Mouse (Mus musculus) MEL (cell line): ENCODE measurements around the gene Fdxr. TPM values are rescaled to one million over a fixed set of nuclear protein-coding genes. Genes with fewer than 3 reads are reported as not detected.

Experiments
- DNase-seq: peaks from one replicate; pipeline ENCODE4 v3.0.0; 2011; ENCODE audit warnings: low read depth, low spot score
- H3K27ac ChIP-seq: 2 replicates; pipeline ENCODE4 v1.5.1; 2012; ENCODE audit warnings: low read depth, mild to moderate bottlenecking, control low read depth, low read length, moderate library complexity; ENCODE audit not compliant: control insufficient read depth
- H3K27me3 ChIP-seq, 2 experiments: fragments of 150-350 bp in 1 of 2; sonication (generic) in 1 of 2; 2 replicates each; pipeline ENCODE4 v1.6.1; 2012; ENCODE audit warnings: low read length in 2 of 2, mild to moderate bottlenecking in 2 of 2, improper control_type of control experiment in 1 of 2, moderate library complexity in 1 of 2; ENCODE audit not compliant: insufficient read depth in 2 of 2, control insufficient read depth in 1 of 2
- H3K36me3 ChIP-seq, 2 experiments: 2 replicates each; pipeline ENCODE4 v1.6.1; 2012 to 2014; ENCODE audit warnings: low read length in 2 of 2, improper control_type of control experiment in 1 of 2, inconsistent platforms in 1 of 2, mild to moderate bottlenecking in 1 of 2; ENCODE audit not compliant: insufficient read depth in 2 of 2, control insufficient read depth in 1 of 2
- H3K4me1 ChIP-seq, 2 experiments: fragments of 150-350 bp in 1 of 2; sonication (generic) in 1 of 2; 2 replicates each; pipeline ENCODE4 v1.6.1; 2012; ENCODE audit warnings: low read length in 2 of 2, improper control_type of control experiment in 1 of 2, mild to moderate bottlenecking in 1 of 2; ENCODE audit not compliant: insufficient read depth in 2 of 2, control insufficient read depth in 1 of 2
- H3K4me3 ChIP-seq, 2 experiments: fragments of 150-350 bp in 1 of 2; sonication (generic) in 1 of 2; 2 replicates each; pipeline ENCODE4 v1.5.1; 2012; ENCODE audit warnings: low read depth in 2 of 2, low read length in 2 of 2, mild to moderate bottlenecking in 2 of 2, moderate library complexity in 2 of 2, control low read depth in 1 of 2, improper control_type of control experiment in 1 of 2; ENCODE audit not compliant: control insufficient read depth in 1 of 2, insufficient read depth in 1 of 2
- H3K79me2 ChIP-seq: 2 replicates; pipeline ENCODE4 v1.6.1; 2012; ENCODE audit warnings: mild to moderate bottlenecking, low read length, moderate library complexity; ENCODE audit not compliant: control insufficient read depth, poor library complexity, insufficient read depth
- H3K9ac ChIP-seq: 2 replicates; pipeline ENCODE4 v1.6.1; 2012; ENCODE audit warnings: low read depth, mild to moderate bottlenecking, control low read depth, low read length, moderate library complexity; ENCODE audit not compliant: control insufficient read depth, poor library complexity, severe bottlenecking
- H3K9me3 ChIP-seq: fragments of 150-350 bp; sonication (generic); replicated peaks from 2 replicates; pipeline ENCODE4 v1.6.1; 2012; ENCODE audit warnings: mild to moderate bottlenecking, low read length, improper control_type of control experiment, moderate library complexity; ENCODE audit not compliant: insufficient read depth
- BHLHE40 ChIP-seq: IDR thresholded peaks from 2 replicates; pipeline ENCODE4 v1.6.1; 2012; ENCODE audit warnings: low read depth, mild to moderate bottlenecking, inconsistent platforms, low read length, improper control_type of control experiment, borderline replicate concordance
- CHD2 ChIP-seq: IDR thresholded peaks from 2 replicates; pipeline ENCODE4 v1.6.1; 2011; ENCODE audit warnings: low read length, improper control_type of control experiment
- E2F4 ChIP-seq: IDR thresholded peaks from 2 replicates; pipeline ENCODE4 v1.6.1; 2011; ENCODE audit warnings: low read depth, low read length, improper control_type of control experiment, borderline replicate concordance
- ELF1 ChIP-seq: IDR thresholded peaks from 2 replicates; pipeline ENCODE4 v1.6.1; 2014; ENCODE audit warnings: low read depth, mild to moderate bottlenecking, inconsistent platforms, low read length, improper control_type of control experiment, moderate library complexity
- GABPA ChIP-seq: IDR thresholded peaks from 2 replicates; pipeline ENCODE4 v1.6.1; 2012; ENCODE audit warnings: low read depth, mild to moderate bottlenecking, inconsistent platforms, low read length, improper control_type of control experiment, moderate library complexity
- MAFK ChIP-seq: IDR thresholded peaks from 2 replicates; pipeline ENCODE4 v1.6.1; 2011; ENCODE audit warnings: low read depth, mild to moderate bottlenecking, low read length, improper control_type of control experiment, borderline replicate concordance
- MYB ChIP-seq: IDR thresholded peaks from 2 replicates; pipeline ENCODE4 v1.6.1; 2011; ENCODE audit warnings: mild to moderate bottlenecking, low read depth, low read length, improper control_type of control experiment
- MYC ChIP-seq: IDR thresholded peaks from 2 replicates; pipeline ENCODE4 v1.6.1; 2011; ENCODE audit warnings: low read depth, mild to moderate bottlenecking, low read length, improper control_type of control experiment, moderate library complexity
- NELFE ChIP-seq: IDR thresholded peaks from 2 replicates; pipeline ENCODE4 v1.6.1; 2011; ENCODE audit warnings: low read depth, low read length, improper control_type of control experiment
- NRF1 ChIP-seq: IDR thresholded peaks from 2 replicates; pipeline ENCODE4 v1.6.1; 2014; ENCODE audit warnings: low read depth, mild to moderate bottlenecking, inconsistent platforms, low read length, improper control_type of control experiment, moderate library complexity; ENCODE audit not compliant: poor library complexity, insufficient read depth, severe bottlenecking
- POLR2AphosphoS2 ChIP-seq: IDR thresholded peaks from 2 replicates; pipeline ENCODE4 v1.6.1; 2011; ENCODE audit warnings: low read length, improper control_type of control experiment
- POLR2AphosphoS5 ChIP-seq: IDR thresholded peaks from 2 replicates; pipeline ENCODE4 v1.6.1; 2012; ENCODE audit warnings: low read depth, borderline replicate concordance, mild to moderate bottlenecking, inconsistent platforms, low read length, moderate library complexity, mixed read lengths
- RAD21 ChIP-seq: IDR thresholded peaks from 2 replicates; pipeline ENCODE4 v1.6.1; 2011; ENCODE audit warnings: mild to moderate bottlenecking, low read depth, low read length, improper control_type of control experiment
- RCOR1 ChIP-seq: IDR thresholded peaks from 2 replicates; pipeline ENCODE4 v1.6.1; 2012; ENCODE audit warnings: low read depth, mild to moderate bottlenecking, inconsistent platforms, low read length, improper control_type of control experiment
- SMC3 ChIP-seq: IDR thresholded peaks from 2 replicates; pipeline ENCODE4 v1.6.1; 2011; ENCODE audit warnings: low read depth, low read length, improper control_type of control experiment
- TCF12 ChIP-seq: IDR thresholded peaks from 2 replicates; pipeline ENCODE4 v1.6.1; 2014; ENCODE audit warnings: low read depth, mild to moderate bottlenecking, inconsistent platforms, low read length, improper control_type of control experiment, moderate library complexity
- UBTF ChIP-seq: IDR thresholded peaks from 2 replicates; pipeline ENCODE4 v1.6.1; 2012; ENCODE audit warnings: low read depth, mild to moderate bottlenecking, inconsistent platforms, low read length, improper control_type of control experiment, moderate library complexity, borderline replicate concordance; ENCODE audit not compliant: insufficient read depth
- USF1 ChIP-seq: IDR thresholded peaks from 2 replicates; pipeline ENCODE4 v1.6.1; 2014; ENCODE audit warnings: low read depth, mild to moderate bottlenecking, inconsistent platforms, low read length, improper control_type of control experiment, moderate library complexity
- USF2 ChIP-seq, 2 experiments: IDR thresholded peaks; 2 replicates each; pipeline ENCODE4 v1.6.1; 2011 to 2012; ENCODE audit warnings: improper control_type of control experiment in 2 of 2, low read length in 2 of 2, borderline replicate concordance in 1 of 2, inconsistent platforms in 1 of 2, low read depth in 1 of 2, mild to moderate bottlenecking in 1 of 2; ENCODE audit not compliant: insufficient read depth in 1 of 2
- ZKSCAN1 ChIP-seq: IDR thresholded peaks from 2 replicates; pipeline ENCODE4 v1.6.1; 2012; ENCODE audit warnings: low read depth, mild to moderate bottlenecking, inconsistent platforms, low read length, improper control_type of control experiment, moderate library complexity
- ZMIZ1 ChIP-seq: IDR thresholded peaks from 2 replicates; pipeline ENCODE4 v1.6.1; 2012; ENCODE audit warnings: low read depth, mild to moderate bottlenecking, inconsistent platforms, low read length, improper control_type of control experiment, moderate library complexity
- polyA plus RNA-seq, 2 experiments: library from polyadenylated mRNA; stranded (reverse) in 1 of 2; unstranded in 1 of 2; fragments of >175 nt in 1 of 2; fragments of >200 nt in 1 of 2; gene quantifications; 2 replicates each; pipeline versions ENCODE4 v1.2.1 to v1.2.4; 2012; ENCODE audit warnings: low replicate concordance in 2 of 2, low read depth in 1 of 2; ENCODE audit not compliant: insufficient read length in 2 of 2, insufficient read depth in 1 of 2, missing spikeins in 1 of 2
- total RNA-seq: library from RNA; depleted of rRNA; stranded (reverse); fragments of 300-350 nt; gene quantifications from 2 replicates; pipeline ENCODE4 v1.2.3, GENCODE M21; 2012

Gene Fdxr
- total and polyA plus RNA-seq, 3 experiments = 32.7 to 37.7 TPM; not detected in 1

- no peaks in the 10 kb centered on the region for H3K79me2 ChIP-seq
- no peak for TF ChIP-seq USF2 (IDR thresholded peaks at IDR 0.05; ENCODE audit: borderline replicate concordance in 1 of 2, insufficient read depth in 1 of 2, low read depth in 1 of 2, low read length in 2 of 2)
- TF ChIP-seq NELFE = no peak
- TF ChIP-seq MYC = no peak
- no peak for TF ChIP-seq CHD2
- TF ChIP-seq NRF1 = no peak
- no peak for TF ChIP-seq UBTF
- no peak for TF ChIP-seq ELF1
- no peak for TF ChIP-seq MAFK
- no peak for TF ChIP-seq TCF12
- TF ChIP-seq POLR2AphosphoS2 = no peak
- no peak for TF ChIP-seq ZMIZ1
- TF ChIP-seq ZKSCAN1 = no peak
- no peak for TF ChIP-seq MYB
- no peaks in the 10 kb centered on the region for H3K4me1 ChIP-seq
- H3K36me3 ChIP-seq = no peaks in the 10 kb centered on the region; a peak in 2 of 4 replicates
- DNase-seq = no peak
- H3K27ac ChIP-seq = no peak overlapping the region
- no peak overlapping the region for H3K4me3 ChIP-seq
- no peaks in the 10 kb centered on the region for H3K27me3 ChIP-seq
- no peak overlapping the region for H3K9ac ChIP-seq
- H3K9me3 ChIP-seq = no peaks in the 10 kb centered on the region
These were observed 35.4 kb downstream of the Fdxr start for GRCm38 (mm10) chr11:115241402-115241801.

GRCm38 (mm10) chr11:115236570-115236969 lies 40.3 kb downstream of the Fdxr start:
- no peak overlapping the region for H3K27ac ChIP-seq
- H3K79me2 ChIP-seq = no peaks in the 10 kb centered on the region
- H3K9me3 ChIP-seq = no peaks in the 10 kb centered on the region
- H3K27me3 ChIP-seq = no peaks in the 10 kb centered on the region
- H3K4me1 ChIP-seq = no peaks in the 10 kb centered on the region
- no peak overlapping the region for H3K4me3 ChIP-seq
- no peaks in the 10 kb centered on the region; a peak in 2 of 4 replicates for H3K36me3 ChIP-seq
- TF ChIP-seq RAD21 (no peak), E2F4 (no peak), ZKSCAN1 (no peak), GABPA (no peak), TCF12 (no peak), BHLHE40 (no peak), SMC3 (no peak), ELF1 (no peak), USF1 (no peak), POLR2AphosphoS5 (no peak), NELFE (no peak), MYB (no peak), POLR2AphosphoS2 (no peak), RCOR1 (no peak), CHD2 (no peak), NRF1 (no peak), USF2 (IDR thresholded peaks at IDR 0.05; ENCODE audit: borderline replicate concordance in 1 of 2, insufficient read depth in 1 of 2, low read depth in 1 of 2, low read length in 2 of 2) (no peak)
- no peak overlapping the region for H3K9ac ChIP-seq
- DNase-seq = no peak
